Mouse (Mus musculus): ENCODE measurements around the gene Tceal1. TPM values are rescaled to one million over a fixed set of nuclear protein-coding genes. Genes with fewer than 3 reads are reported as not detected.
"Not testable (repeated sequence)": the region's sequence is repeated elsewhere in the genome, so short reads cannot be mapped to it uniquely, and the experiment has no call there.

Tceal1 gene
- total and polyA plus RNA-seq, 2 experiments from 2014 or later = 12.3 to 22.5 TPM

DNA sequence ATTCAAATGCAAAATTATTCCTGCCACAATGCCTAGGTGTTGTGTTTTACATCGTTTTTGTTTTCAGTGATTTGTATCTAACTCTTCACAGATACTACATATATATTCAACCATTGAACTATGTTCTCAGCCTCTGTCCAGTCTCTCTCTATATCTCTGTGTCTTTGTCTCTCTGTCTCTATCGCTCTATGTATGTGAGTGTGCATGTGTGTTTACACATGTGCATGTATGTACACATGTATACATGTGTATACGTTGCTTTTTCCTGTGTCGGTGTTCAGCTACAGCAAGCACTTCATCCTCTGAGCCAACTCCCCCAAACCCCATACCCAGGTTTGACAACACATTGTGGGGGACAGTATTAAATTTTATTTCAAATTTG, 15.5 kb upstream of the Tceal1 start:
- DNase-seq (ENCODE audit: low spot score) (no peak), ATAC-seq (0 out of 2 replicates have a peak, but pooled peaks have one; percentile 11)
- H3K36me3 ChIP-seq (ENCODE audit: insufficient read depth, low read length) = no peaks in the 10 kb centered on the region
- TF ChIP-seq CTCF (IDR thresholded peaks at IDR 0.05; ENCODE audit: low read depth) = no peak
- no peaks in the 10 kb centered on the region for H3K27me3 ChIP-seq (ENCODE audit: insufficient read depth, low read length)
- no peak overlapping the region for H3K27ac ChIP-seq
- no peak overlapping the region for H3K9ac ChIP-seq (replicated peaks; ENCODE audit: low read length)
- WGBS = 57% methylated on average over 4 of the region's 4 CpGs
- no peak overlapping the region for H3K4me2 ChIP-seq (ENCODE audit: low read depth, low read length)
- no peaks in the 10 kb centered on the region for H3K9me3 ChIP-seq (ENCODE audit: low read length)
- H3K4me3 ChIP-seq (ENCODE audit: low read length) = no peak overlapping the region
- no peaks in the 10 kb centered on the region for H3K4me1 ChIP-seq (ENCODE audit: insufficient read depth, low read length)

DNA sequence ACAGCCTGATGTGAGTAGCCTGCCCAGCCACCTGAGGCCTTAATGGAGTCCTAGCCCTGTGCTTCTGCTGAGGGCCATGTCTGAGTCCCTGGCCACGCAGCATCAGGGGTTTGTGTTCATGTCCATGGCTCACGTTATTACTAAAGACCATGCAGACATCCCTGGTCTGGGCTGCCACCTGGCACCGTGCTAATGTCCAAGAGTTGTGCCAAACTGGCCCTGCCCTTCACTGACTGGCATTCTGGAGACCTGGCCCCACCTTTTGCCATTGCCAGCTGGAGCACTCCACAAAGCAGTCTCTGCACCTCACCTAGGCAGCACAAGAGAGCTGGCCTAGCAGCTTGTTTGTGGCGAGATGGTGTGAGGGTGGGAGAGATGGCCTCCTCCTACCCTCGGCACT, 14.6 kb upstream of the Tceal1 start:
- 70% methylated on average over 5 of the region's 5 CpGs for WGBS
- H3K4me3 ChIP-seq (ENCODE audit: low read length) = no peak overlapping the region
- ATAC-seq (peak; percentile 47; the same call in 1 of the 2 replicates), DNase-seq (ENCODE audit: low spot score) (no peak)
- H3K9me3 ChIP-seq (ENCODE audit: low read length) = no peaks in the 10 kb centered on the region
- TF ChIP-seq CTCF (IDR thresholded peaks at IDR 0.05; ENCODE audit: low read depth) = no peak
- H3K4me1 ChIP-seq (ENCODE audit: insufficient read depth, low read length) = no peaks in the 10 kb centered on the region
- no peak overlapping the region for H3K9ac ChIP-seq (replicated peaks; ENCODE audit: low read length)
- H3K27me3 ChIP-seq (ENCODE audit: insufficient read depth, low read length) = no peaks in the 10 kb centered on the region
- no peak overlapping the region for H3K4me2 ChIP-seq (ENCODE audit: low read depth, low read length)
- no peaks in the 10 kb centered on the region for H3K36me3 ChIP-seq (ENCODE audit: insufficient read depth, low read length)
- no peak overlapping the region; the same call in 1 of the 2 replicates for H3K27ac ChIP-seq

DNA sequence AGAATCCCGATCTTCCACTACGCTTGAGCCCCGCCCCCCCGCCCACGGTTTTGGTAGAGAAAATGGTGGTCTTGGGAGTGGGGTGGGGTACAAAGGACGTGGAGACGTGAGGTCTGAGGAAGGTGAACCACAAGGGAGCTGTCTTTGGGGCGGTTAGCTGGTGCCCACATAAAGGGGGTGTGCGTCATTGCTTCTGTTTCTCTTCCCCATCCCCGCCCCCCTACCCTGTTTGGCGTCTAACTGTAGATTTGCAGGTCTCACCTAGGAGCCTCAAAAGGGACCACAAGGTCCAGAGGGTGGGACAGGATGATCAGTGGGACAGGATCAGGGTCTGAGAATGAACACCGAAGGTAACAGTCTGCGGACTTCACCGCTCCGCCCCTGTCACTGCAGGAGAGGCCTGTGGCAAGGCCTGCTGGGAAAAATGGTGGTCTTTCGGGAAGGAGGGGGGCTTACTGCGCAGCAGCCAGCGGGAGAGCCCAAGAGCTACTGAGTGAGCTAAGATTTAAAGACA, 443 bp downstream of the Tceal1 start:
- 21% methylated on average over 18 of the region's 18 CpGs for WGBS
- Histone ChIP-seq H3K27ac (peak overlapping the region; percentile 86), H3K36me3 (ENCODE audit: insufficient read depth, low read length) (no peaks in the 10 kb centered on the region), H3K4me2 (ENCODE audit: low read depth, low read length) (peak overlapping the region; percentile 61), H3K4me1 (ENCODE audit: insufficient read depth, low read length) (no peaks in the 10 kb centered on the region), H3K4me3 (ENCODE audit: low read length) (peak overlapping the region; percentile 44), H3K9ac (replicated peaks; ENCODE audit: low read length) (peak overlapping the region; percentile 64), H3K9me3 (ENCODE audit: low read length) (no peaks in the 10 kb centered on the region), H3K27me3 (ENCODE audit: insufficient read depth, low read length) (no peaks in the 10 kb centered on the region)
- ATAC-seq (peak; percentile 89), DNase-seq (ENCODE audit: low spot score) (peak; percentile 77)
- TF ChIP-seq CTCF (IDR thresholded peaks at IDR 0.05; ENCODE audit: low read depth) = no peak

DNA sequence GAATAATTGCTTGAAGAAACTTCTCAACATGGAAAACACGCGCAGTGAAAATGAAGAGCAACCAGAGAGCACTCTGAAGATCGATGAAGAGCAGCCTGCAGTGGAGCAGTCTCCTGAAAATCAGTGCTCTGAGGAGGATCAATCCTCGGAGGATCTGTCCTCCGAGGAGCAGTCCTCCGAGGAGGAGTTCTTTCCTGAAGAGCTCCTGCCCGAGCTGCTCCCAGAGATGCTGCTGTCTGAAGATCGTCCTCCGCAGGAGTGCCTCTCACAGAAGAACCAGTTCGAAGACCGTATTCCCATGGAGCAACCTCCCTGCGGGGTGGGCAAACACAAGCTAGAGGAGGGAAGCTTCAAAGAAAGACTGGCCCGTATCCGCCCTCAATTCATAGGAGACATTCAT, 1.0 kb downstream of the Tceal1 start:
- Histone ChIP-seq H3K36me3 (ENCODE audit: insufficient read depth, low read length) (no peaks in the 10 kb centered on the region), H3K27ac (peak overlapping the region; percentile 86), H3K4me1 (ENCODE audit: insufficient read depth, low read length) (no peaks in the 10 kb centered on the region), H3K9ac (replicated peaks; ENCODE audit: low read length) (peak overlapping the region; percentile 64), H3K9me3 (ENCODE audit: low read length) (no peaks in the 10 kb centered on the region), H3K4me2 (ENCODE audit: low read depth, low read length) (peak overlapping the region; percentile 61), H3K27me3 (ENCODE audit: insufficient read depth, low read length) (no peaks in the 10 kb centered on the region), H3K4me3 (ENCODE audit: low read length) (peak overlapping the region; percentile 44)
- WGBS = 39% methylated on average over 14 of the region's 14 CpGs
- DNase-seq (ENCODE audit: low spot score) (peak; percentile 16), ATAC-seq (peak; percentile 52)
- TF ChIP-seq CTCF (IDR thresholded peaks at IDR 0.05; ENCODE audit: low read depth) = no peak

DNA sequence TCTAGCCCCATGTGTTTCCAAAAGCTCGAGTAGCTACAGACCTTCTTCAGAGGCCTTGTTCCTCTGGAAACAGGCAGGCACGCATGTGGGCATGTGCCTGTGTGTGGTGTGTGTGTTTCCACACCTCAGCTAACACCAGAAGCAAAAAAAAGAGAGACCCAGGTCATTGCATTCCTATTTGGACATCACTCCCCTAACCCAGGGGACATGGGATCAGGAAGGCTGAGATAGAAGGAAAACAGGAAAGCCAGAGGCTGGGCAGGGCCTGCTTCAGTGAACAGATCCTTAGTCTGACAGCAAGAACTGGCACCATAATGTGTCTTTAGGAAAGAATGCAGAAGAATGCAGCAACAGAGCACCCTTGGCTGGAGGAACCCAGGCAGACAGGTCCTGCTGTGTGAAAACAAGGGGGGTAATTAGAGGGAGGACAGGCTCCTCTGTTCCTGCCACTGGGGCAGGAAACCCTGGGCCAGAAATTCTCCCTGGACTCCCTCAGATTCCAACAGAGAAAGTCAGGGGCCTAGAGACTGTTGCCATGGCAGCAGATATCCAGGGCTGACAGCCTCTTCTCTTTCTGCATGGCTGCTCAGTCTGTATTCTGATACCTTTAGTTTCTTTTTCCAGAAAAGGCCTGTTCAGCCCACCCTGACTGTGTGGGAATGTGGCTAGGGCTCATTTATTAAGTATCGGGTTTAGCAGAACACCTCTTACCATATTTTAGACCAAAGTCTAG, 7.1 kb downstream of the Tceal1 start:
- H3K27ac ChIP-seq = peak overlapping the region; percentile 41; the same call in 1 of the 2 replicates
- not testable (repeated sequence) for H3K36me3 ChIP-seq (ENCODE audit: insufficient read depth, low read length); H3K27me3 ChIP-seq (ENCODE audit: insufficient read depth, low read length); H3K4me1 ChIP-seq (ENCODE audit: insufficient read depth, low read length); H3K9me3 ChIP-seq (ENCODE audit: low read length); DNase-seq (ENCODE audit: low spot score); H3K9ac ChIP-seq (replicated peaks; ENCODE audit: low read length); H3K4me3 ChIP-seq (ENCODE audit: low read length); H3K4me2 ChIP-seq (ENCODE audit: low read depth, low read length)
- 34% methylated on average over 3 of the region's 3 CpGs for WGBS
- peak; percentile 94 for ATAC-seq

DNA sequence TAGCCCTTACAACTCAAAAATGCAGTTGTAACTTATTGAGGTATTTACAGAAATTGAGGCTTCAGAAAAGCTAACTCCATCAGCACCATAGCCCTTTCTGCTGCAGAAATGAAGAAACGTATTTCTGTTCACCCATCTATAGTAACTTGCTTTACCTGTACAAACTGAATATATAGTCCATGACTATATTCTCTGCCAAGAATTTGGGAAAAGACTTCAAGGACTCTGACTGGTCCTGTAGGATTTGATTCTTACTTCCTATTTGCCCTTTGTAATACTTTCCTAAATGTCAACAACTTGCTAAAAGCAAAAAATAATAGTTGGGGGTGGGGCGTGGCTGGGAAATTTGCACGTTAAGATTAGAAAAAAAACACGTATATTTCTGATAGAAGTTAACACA, 24.2 kb downstream of the Tceal1 start:
- Histone ChIP-seq H3K9me3 (ENCODE audit: low read length) (no peaks in the 10 kb centered on the region), H3K9ac (replicated peaks; ENCODE audit: low read length) (no peak overlapping the region), H3K4me1 (ENCODE audit: insufficient read depth, low read length) (no peaks in the 10 kb centered on the region), H3K4me3 (ENCODE audit: low read length) (no peak overlapping the region), H3K27ac (no peak overlapping the region), H3K27me3 (ENCODE audit: insufficient read depth, low read length) (no peaks in the 10 kb centered on the region), H3K4me2 (ENCODE audit: low read depth, low read length) (no peak overlapping the region), H3K36me3 (ENCODE audit: insufficient read depth, low read length) (no peaks in the 10 kb centered on the region)
- no peak for ATAC-seq
- DNase-seq (ENCODE audit: low spot score) = no peak
- 87% methylated on average over 4 of the region's 4 CpGs for WGBS
- no peak for TF ChIP-seq CTCF (IDR thresholded peaks at IDR 0.05; ENCODE audit: low read depth)
